Mouse (Mus musculus) limb, embryonic 13.5 days (tissue): ENCODE data around the gene Mctp2. TPM values are rescaled to one million over a fixed set of nuclear protein-coding genes. Genes with fewer than 3 reads are reported as not detected.

Source experiments
- ATAC-seq: fragments of 200-750 bp; cut with Nextera tagmentation; 2 replicates; pipeline ENCODE4 v1.8.0; 2017; ENCODE audit warnings: low read depth, moderate number of reproducible peaks, moderate TSS enrichment; ENCODE audit not compliant: low FRiP score
- H3K27ac ChIP-seq: fragments of 300-500 bp; sonication (generic); 2 replicates; pipeline ENCODE4 v1.5.1; 2015; ENCODE audit warnings: inconsistent platforms, mild to moderate bottlenecking, moderate library complexity
- H3K27me3 ChIP-seq: fragments of 300-500 bp; sonication (generic); 2 replicates; pipeline ENCODE4 v1.6.1; 2015; ENCODE audit warnings: mild to moderate bottlenecking, inconsistent platforms
- H3K36me3 ChIP-seq: fragments of 300-500 bp; sonication (generic); 2 replicates; pipeline ENCODE4 v1.6.1; 2015; ENCODE audit warnings: inconsistent platforms, mild to moderate bottlenecking, moderate library complexity
- H3K4me1 ChIP-seq: fragments of 300-500 bp; sonication (generic); 2 replicates; pipeline ENCODE4 v1.6.1; 2015; ENCODE audit warnings: inconsistent platforms
- H3K4me2 ChIP-seq: fragments of 300-500 bp; sonication (generic); replicated peaks from 2 replicates; pipeline ENCODE4 v1.6.1; 2015; ENCODE audit warnings: inconsistent platforms, mild to moderate bottlenecking, moderate library complexity
- H3K4me3 ChIP-seq: fragments of 300-500 bp; sonication (generic); 2 replicates; pipeline ENCODE4 v1.5.1; 2015; ENCODE audit warnings: moderate library complexity, mild to moderate bottlenecking, inconsistent platforms
- H3K9ac ChIP-seq: fragments of 300-500 bp; sonication (generic); 2 replicates; pipeline ENCODE4 v1.6.1; 2015; ENCODE audit warnings: mild to moderate bottlenecking, inconsistent platforms
- H3K9me3 ChIP-seq: fragments of 300-500 bp; sonication (generic); 2 replicates; pipeline ENCODE4 v1.6.1; 2016; ENCODE audit warnings: inconsistent platforms
- WGBS: fragments of 180-500 bp; shearing (Covaris S2); methylation state at CpG from one replicate; pipeline ENCODE4 v1.1.7; 2015; 5-methylcytosine and 5-hydroxymethylcytosine counted together
- polyA plus RNA-seq: library from polyadenylated mRNA; unstranded; fragments of >200 nt; fragmentation: Nextera tagmentation; extraction: Ambion mirVana; gene quantifications from 2 replicates; pipeline ENCODE4 v1.2.1, GENCODE M21; 2015

The Mctp2 gene
- polyA plus RNA-seq, 1 experiment from 2014 or later, result 0.97 TPM

DNA sequence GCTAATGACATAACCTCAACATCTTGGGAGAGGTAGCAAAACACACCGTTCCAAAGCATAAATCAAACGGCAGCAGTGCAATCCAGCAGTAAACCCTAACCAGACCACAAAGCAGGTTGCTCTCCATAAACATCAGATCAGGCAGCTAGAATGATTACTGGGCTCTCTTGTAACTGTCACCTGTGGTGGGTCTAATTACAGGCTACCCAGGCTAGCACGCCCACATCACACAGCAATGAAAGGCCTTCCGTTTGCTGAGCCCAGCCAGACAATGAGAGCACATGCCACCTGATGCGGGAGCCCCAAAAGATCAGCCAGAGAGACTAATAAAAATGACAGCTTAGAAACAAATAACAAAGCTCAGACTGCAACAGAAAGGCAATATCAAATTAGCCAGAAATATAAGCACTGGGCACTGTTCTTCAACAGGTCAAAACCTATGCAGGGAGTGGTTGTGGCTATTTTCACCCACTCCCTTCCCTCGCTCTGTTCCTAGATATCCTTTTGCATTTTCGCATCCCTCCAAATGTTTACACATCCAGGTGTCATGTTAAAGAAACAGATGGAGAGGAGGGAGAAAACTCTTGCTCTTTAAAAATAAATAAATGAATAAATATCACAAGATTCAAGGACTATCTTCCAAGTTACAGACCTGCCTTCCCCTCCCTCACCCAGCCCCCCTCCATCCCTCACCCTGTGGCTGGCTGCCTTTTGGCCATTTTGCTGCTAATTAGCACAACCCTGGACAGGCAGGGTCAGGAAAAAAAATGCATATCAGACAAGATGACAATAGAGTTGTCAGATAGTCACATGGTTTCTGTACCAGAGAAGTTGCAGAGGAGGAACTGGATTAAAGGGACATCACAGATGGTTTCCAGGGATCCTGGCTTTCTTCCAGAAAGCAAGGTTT, 155.4 kb downstream of the Mctp2 start:
- Histone ChIP-seq H3K4me2 (no peak overlapping the region), H3K9ac (no peak overlapping the region), H3K4me3 (no peak overlapping the region), H3K27ac (no peak overlapping the region), H3K27me3 (peaks cover 22% of the 10 kb centered on the region), H3K4me1 (peaks cover 15% of the 10 kb centered on the region), H3K36me3 (no peaks in the 10 kb centered on the region), H3K9me3 (no peaks in the 10 kb centered on the region)
- no peak for ATAC-seq
- 10% methylated on average over 7 of the region's 7 CpGs for WGBS

- Histone ChIP-seq H3K4me3 (no peak overlapping the region), H3K27me3 (peaks cover 24% of the 10 kb centered on the region), H3K4me1 (peaks cover 28% of the 10 kb centered on the region), H3K36me3 (no peaks in the 10 kb centered on the region), H3K9me3 (no peaks in the 10 kb centered on the region), H3K9ac (no peak overlapping the region), H3K27ac (no peak overlapping the region), H3K4me2 (no peak overlapping the region)
- 12% methylated on average over 3 of the region's 3 CpGs for WGBS
- ATAC-seq, result no peak
These were observed 157.3 kb downstream of the Mctp2 start for GRCm38 (mm10) chr7:72149073-72149472.

GRCm38 (mm10) chr7:72146849-72147248, 159.6 kb downstream of the Mctp2 start:
- H3K36me3 ChIP-seq, result no peaks in the 10 kb centered on the region
- H3K27ac ChIP-seq, result no peak overlapping the region
- H3K4me3 ChIP-seq, result no peak overlapping the region

GRCm38 (mm10) chr7:72145726-72146520, 160.5 kb downstream of the Mctp2 start:
- H3K36me3 ChIP-seq, result no peaks in the 10 kb centered on the region
- H3K9me3 ChIP-seq, result no peaks in the 10 kb centered on the region
- no peak; the same call in 1 of the 2 replicates for ATAC-seq
- no peak overlapping the region for H3K9ac ChIP-seq
- no peak overlapping the region for H3K4me2 ChIP-seq
- H3K4me1 ChIP-seq, result peaks cover 25% of the 10 kb centered on the region
- no peak overlapping the region for H3K4me3 ChIP-seq
- no peak overlapping the region for H3K27ac ChIP-seq
- H3K27me3 ChIP-seq, result peaks cover 24% of the 10 kb centered on the region
- WGBS, result 62% methylated on average over 17 of the region's 17 CpGs

More at GRCm38 (mm10) chr7:72146849-72147248, 159.6 kb downstream of the Mctp2 start:
- H3K27me3 ChIP-seq, result peaks cover 24% of the 10 kb centered on the region
- H3K9me3 ChIP-seq, result no peaks in the 10 kb centered on the region
- peaks cover 28% of the 10 kb centered on the region for H3K4me1 ChIP-seq
- no peak overlapping the region for H3K9ac ChIP-seq
- no peak for ATAC-seq
- no peak overlapping the region for H3K4me2 ChIP-seq

GRCm38 (mm10) chr7:72138701-72139100, 167.7 kb downstream of the Mctp2 start:
- Histone ChIP-seq H3K9ac (no peak overlapping the region), H3K4me3 (no peak overlapping the region), H3K4me2 (no peak overlapping the region), H3K27ac (no peak overlapping the region), H3K9me3 (no peaks in the 10 kb centered on the region), H3K36me3 (no peaks in the 10 kb centered on the region), H3K27me3 (no peaks in the 10 kb centered on the region), H3K4me1 (no peaks in the 10 kb centered on the region)
- 94% methylated on average over 4 of the region's 4 CpGs for WGBS
- no peak for ATAC-seq

- H3K4me3 ChIP-seq, result no peak overlapping the region
- 62% methylated on average over 7 of the region's 7 CpGs for WGBS
- H3K9me3 ChIP-seq, result no peaks in the 10 kb centered on the region
- no peaks in the 10 kb centered on the region for H3K4me1 ChIP-seq
- no peak overlapping the region for H3K9ac ChIP-seq
- no peak overlapping the region for H3K4me2 ChIP-seq
- H3K27ac ChIP-seq, result no peak overlapping the region
- ATAC-seq, result no peak
- H3K36me3 ChIP-seq, result no peaks in the 10 kb centered on the region
- H3K27me3 ChIP-seq, result no peaks in the 10 kb centered on the region
These were observed 185.4 kb downstream of the Mctp2 start for GRCm38 (mm10) chr7:72120986-72121385.

GRCm38 (mm10) chr7:72119713-72120112, 186.7 kb downstream of the Mctp2 start:
- no peaks in the 10 kb centered on the region for H3K4me1 ChIP-seq
- WGBS, result 81% methylated on average over 3 of the region's 3 CpGs
- no peak overlapping the region for H3K9ac ChIP-seq
- no peak overlapping the region for H3K4me2 ChIP-seq
- no peaks in the 10 kb centered on the region for H3K36me3 ChIP-seq
- no peaks in the 10 kb centered on the region for H3K27me3 ChIP-seq
- H3K9me3 ChIP-seq, result no peaks in the 10 kb centered on the region
- ATAC-seq, result no peak
- no peak overlapping the region for H3K27ac ChIP-seq
- H3K4me3 ChIP-seq, result no peak overlapping the region

GRCm38 (mm10) chr7:72117376-72118077, 188.9 kb downstream of the Mctp2 start:
- Histone ChIP-seq H3K36me3 (no peaks in the 10 kb centered on the region), H3K4me1 (no peaks in the 10 kb centered on the region), H3K27ac (no peak overlapping the region), H3K27me3 (no peaks in the 10 kb centered on the region), H3K9ac (no peak overlapping the region), H3K9me3 (no peaks in the 10 kb centered on the region), H3K4me2 (no peak overlapping the region), H3K4me3 (no peak overlapping the region)
- no peak for ATAC-seq
- 83% methylated on average over 4 of the region's 4 CpGs for WGBS

GRCm38 (mm10) chr7:72115073-72115472, 191.3 kb downstream of the Mctp2 start:
- no peak for ATAC-seq
- no peaks in the 10 kb centered on the region for H3K36me3 ChIP-seq
- no peak overlapping the region for H3K9ac ChIP-seq
- no peak overlapping the region for H3K4me3 ChIP-seq
- H3K27me3 ChIP-seq, result no peaks in the 10 kb centered on the region
- no peak overlapping the region for H3K27ac ChIP-seq
- no peaks in the 10 kb centered on the region for H3K9me3 ChIP-seq
- H3K4me1 ChIP-seq, result no peaks in the 10 kb centered on the region
- no peak overlapping the region for H3K4me2 ChIP-seq
- WGBS, result 92% methylated on average over 2 of the region's 2 CpGs

DNA sequence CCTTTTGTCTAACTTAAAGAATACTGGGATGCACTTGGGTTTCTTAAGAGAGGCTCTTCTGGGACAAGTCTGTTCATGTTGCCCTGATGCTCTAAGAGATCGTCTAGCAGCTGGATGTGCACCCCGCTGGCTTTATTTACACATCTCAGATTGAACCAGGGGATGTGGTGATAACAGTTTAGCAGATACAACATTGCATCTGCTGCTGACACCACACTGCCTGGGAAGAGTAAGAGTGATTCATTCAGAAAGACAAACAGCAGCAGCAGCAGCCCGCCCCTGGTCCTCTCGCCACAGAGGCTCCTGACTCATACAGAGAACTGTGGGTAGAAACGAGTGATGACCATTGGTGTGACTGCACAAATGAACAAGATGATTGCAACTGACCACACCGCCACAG, 195.8 kb downstream of the Mctp2 start:
- no peak overlapping the region for H3K4me2 ChIP-seq
- no peak for ATAC-seq
- H3K27ac ChIP-seq, result no peak overlapping the region
- WGBS, result 83% methylated on average over 6 of the region's 6 CpGs
- no peaks in the 10 kb centered on the region for H3K36me3 ChIP-seq
- no peaks in the 10 kb centered on the region for H3K4me1 ChIP-seq
- H3K9me3 ChIP-seq, result no peaks in the 10 kb centered on the region
- no peak overlapping the region for H3K4me3 ChIP-seq
- no peaks in the 10 kb centered on the region for H3K27me3 ChIP-seq
- no peak overlapping the region for H3K9ac ChIP-seq

DNA sequence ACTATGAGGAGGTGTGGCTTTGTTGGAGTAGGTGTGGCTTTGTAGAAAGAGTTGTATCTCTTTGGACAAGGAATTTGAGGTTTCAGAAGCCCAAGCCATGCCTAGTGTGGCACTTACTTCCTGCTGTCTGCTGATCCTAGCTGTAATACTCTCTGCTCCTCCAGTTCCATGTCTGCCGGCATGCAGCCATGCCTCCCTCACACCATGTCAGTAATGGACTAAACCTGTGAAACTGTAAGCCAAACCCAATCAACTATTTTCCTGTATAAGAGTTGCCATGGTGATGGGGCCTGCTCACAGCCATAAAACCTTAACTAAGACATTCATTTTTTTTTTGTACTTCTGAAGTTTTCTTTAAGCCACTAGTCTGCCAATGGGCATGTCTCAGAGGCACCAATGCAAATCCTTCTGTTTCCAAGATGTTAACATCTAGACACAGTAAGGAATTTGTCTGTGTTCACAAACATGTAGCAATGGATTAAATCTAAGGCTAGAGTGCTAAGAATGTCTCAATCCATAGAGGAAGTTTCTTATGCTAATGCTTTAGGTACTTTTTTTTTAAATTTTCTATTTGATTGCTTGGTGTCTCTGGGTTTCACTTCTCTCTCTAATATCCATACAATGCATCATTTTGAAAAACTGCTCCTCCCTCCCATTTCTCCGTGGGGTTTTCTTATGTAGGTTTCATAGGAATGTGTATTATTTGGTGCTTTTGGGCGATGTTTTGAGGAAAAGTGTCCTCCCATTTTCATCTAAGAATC, 197.6 kb downstream of the Mctp2 start:
- 76% methylated on average over 3 of the region's 3 CpGs for WGBS
- Histone ChIP-seq H3K9me3 (no peaks in the 10 kb centered on the region), H3K36me3 (no peaks in the 10 kb centered on the region), H3K27ac (no peak overlapping the region), H3K4me3 (no peak overlapping the region), H3K4me2 (no peak overlapping the region), H3K27me3 (no peaks in the 10 kb centered on the region), H3K4me1 (no peaks in the 10 kb centered on the region), H3K9ac (no peak overlapping the region)
- ATAC-seq, result no peak
